Mouse (Mus musculus) heart, embryonic 14.5 days (tissue): ENCODE measurements around the gene Atp5g1. TPM values are rescaled to one million over a fixed set of nuclear protein-coding genes. Genes with fewer than 3 reads are reported as not detected.

Source experiments
- ATAC-seq: fragments of 200-750 bp; cut with Nextera tagmentation; 2 replicates; pipeline ENCODE4 v1.8.0; 2017; ENCODE audit warnings: low read depth, moderate TSS enrichment; ENCODE audit not compliant: insufficient number of reproducible peaks, insufficient read depth, low FRiP score
- H3K27ac ChIP-seq, 2 experiments: fragments of 200-500 bp in 1 of 2; fragments of 300-500 bp in 1 of 2; sonication (generic) in 1 of 2; replicated peaks in 1 of 2; 2 replicates each; pipeline ENCODE4 v1.5.1; 2012 to 2014; ENCODE audit warnings: low read depth in 2 of 2, low read length in 2 of 2, control low read depth in 1 of 2, mild to moderate bottlenecking in 1 of 2, mixed read lengths in 1 of 2; ENCODE audit not compliant: control insufficient read depth in 1 of 2, insufficient read depth in 1 of 2
- H3K27me3 ChIP-seq: fragments of 300-500 bp; sonication (generic); 2 replicates; pipeline ENCODE4 v1.6.1; 2014; ENCODE audit warnings: mild to moderate bottlenecking, low read length, control low read depth; ENCODE audit not compliant: control insufficient read depth, insufficient read depth
- H3K36me3 ChIP-seq: fragments of 300-500 bp; sonication (generic); 2 replicates; pipeline ENCODE4 v1.6.1; 2014; ENCODE audit warnings: mild to moderate bottlenecking, control low read depth, low read length, mixed read lengths; ENCODE audit not compliant: control insufficient read depth, insufficient read depth
- H3K4me1 ChIP-seq, 2 experiments: fragments of 200-500 bp in 1 of 2; fragments of 300-500 bp in 1 of 2; sonication (generic) in 1 of 2; 2 replicates each; pipeline ENCODE4 v1.6.1; 2012 to 2014; ENCODE audit warnings: low read length in 2 of 2, control low read depth in 1 of 2, mixed read lengths in 1 of 2; ENCODE audit not compliant: control insufficient read depth in 2 of 2, insufficient read depth in 2 of 2
- H3K4me2 ChIP-seq: fragments of 300-500 bp; sonication (generic); 2 replicates; pipeline ENCODE4 v1.6.1; 2014; ENCODE audit warnings: mild to moderate bottlenecking, low read length
- H3K4me3 ChIP-seq, 2 experiments: fragments of 200-500 bp in 1 of 2; fragments of 300-500 bp in 1 of 2; sonication (generic) in 1 of 2; 2 replicates each; pipeline ENCODE4 v1.5.1; 2012 to 2014; ENCODE audit warnings: low read length in 2 of 2, mild to moderate bottlenecking in 2 of 2, control low read depth in 1 of 2, low read depth in 1 of 2, moderate library complexity in 1 of 2; ENCODE audit not compliant: control insufficient read depth in 1 of 2, insufficient read depth in 1 of 2
- H3K9ac ChIP-seq: fragments of 300-500 bp; sonication (generic); 2 replicates; pipeline ENCODE4 v1.6.1; 2014; ENCODE audit warnings: mild to moderate bottlenecking, low read length
- H3K9me3 ChIP-seq: fragments of 300-500 bp; sonication (generic); 2 replicates; pipeline ENCODE4 v1.6.1; 2016; ENCODE audit warnings: low read length, control low read depth; ENCODE audit not compliant: control insufficient read depth
- WGBS: fragments of 180-500 bp; shearing (Covaris S2); extraction: QIAGEN DNeasy Blood & Tissue Kit; methylation state at CpG from one replicate; pipeline ENCODE4 v1.1.7; 2014; 5-methylcytosine and 5-hydroxymethylcytosine counted together
- polyA plus RNA-seq: library from polyadenylated mRNA; unstranded; fragments of >200 nt; fragmentation: Nextera tagmentation; extraction: Ambion mirVana; gene quantifications from 2 replicates; pipeline ENCODE4 v1.2.1, GENCODE M21; 2014

The Atp5g1 gene
- polyA plus RNA-seq, 1 experiment from 2014 or later: 2,507 TPM

- Histone ChIP-seq H3K4me2 (no peak overlapping the region), H3K36me3 (peaks cover 39% of the 10 kb centered on the region), H3K27ac (no peak overlapping the region), H3K27me3 (no peaks in the 10 kb centered on the region), H3K4me3 (no peak overlapping the region), H3K9ac (no peak overlapping the region), H3K4me1 (peaks cover 3 to 20% of the 10 kb centered on the region in 2 experiments; a peak in 3 of 4 replicates), H3K9me3 (no peaks in the 10 kb centered on the region)
- ATAC-seq: no peak
- WGBS: 80% methylated on average over 7 of the region's 7 CpGs
These were observed 5.1 kb downstream of the Atp5g1 start for GRCm38 (mm10) chr11:96070353-96070752.

GRCm38 (mm10) chr11:96068231-96068630 lies 7.2 kb downstream of the Atp5g1 start:
- H3K4me2 ChIP-seq: no peak overlapping the region
- H3K4me3 ChIP-seq: no peak overlapping the region
- H3K4me1 ChIP-seq: peaks cover 3 to 22% of the 10 kb centered on the region in 2 experiments
- H3K27ac ChIP-seq: no peak overlapping the region
- WGBS: 68% methylated on average over 5 of the region's 5 CpGs
- peaks cover 29% of the 10 kb centered on the region for H3K36me3 ChIP-seq
- no peaks in the 10 kb centered on the region for H3K9me3 ChIP-seq
- no peak for ATAC-seq
- H3K9ac ChIP-seq: no peak overlapping the region
- no peaks in the 10 kb centered on the region for H3K27me3 ChIP-seq

- peaks cover 3 to 19% of the 10 kb centered on the region in 2 experiments for H3K4me1 ChIP-seq
- peaks cover 33% of the 10 kb centered on the region for H3K36me3 ChIP-seq
- peak within 1 kb of the TSS; percentile 86 for H3K27ac ChIP-seq
- H3K4me3 ChIP-seq: peak within 1 kb of the TSS; percentile 91 to 92
- peak; percentile 99 for ATAC-seq
- H3K4me2 ChIP-seq: peak within 1 kb of the TSS; percentile 71
- H3K27me3 ChIP-seq: no peaks in the 10 kb centered on the region
- no peaks in the 10 kb centered on the region for H3K9me3 ChIP-seq
- H3K9ac ChIP-seq: peak within 1 kb of the TSS; percentile 98
- WGBS: 3% methylated on average over 49 of the region's 50 CpGs
These were observed 10.1 kb downstream of the Atp5g1 start, which contains the start of gene Ube2z for GRCm38 (mm10) chr11:96065215-96065911. Gene Ube2z, minus strand, starts transcription at chr11:96065388.

- peak; percentile 48 for ATAC-seq
- peaks cover 3 to 19% of the 10 kb centered on the region in 2 experiments for H3K4me1 ChIP-seq
- peaks cover 33% of the 10 kb centered on the region for H3K36me3 ChIP-seq
- H3K4me2 ChIP-seq: peak overlapping the region; percentile 71
- H3K27ac ChIP-seq: peak overlapping the region; percentile 75 to 86
- no peaks in the 10 kb centered on the region for H3K27me3 ChIP-seq
- peak overlapping the region; percentile 98 for H3K9ac ChIP-seq
- WGBS: under 1% methylated on average over 25 of the region's 64 CpGs
- no peaks in the 10 kb centered on the region for H3K9me3 ChIP-seq
- peak overlapping the region; percentile 91 to 92 for H3K4me3 ChIP-seq
These were observed 10.8 kb downstream of the Atp5g1 start for GRCm38 (mm10) chr11:96064521-96065214.

GRCm38 (mm10) chr11:96058309-96058708 lies 17.2 kb downstream of the Atp5g1 start:
- H3K27ac ChIP-seq: no peak overlapping the region
- no peak overlapping the region for H3K4me3 ChIP-seq
- 83% methylated on average over 4 of the region's 4 CpGs for WGBS
- no peaks in the 10 kb centered on the region for H3K27me3 ChIP-seq
- no peak overlapping the region for H3K4me2 ChIP-seq
- peaks cover 91% of the 10 kb centered on the region for H3K36me3 ChIP-seq
- no peak overlapping the region for H3K9ac ChIP-seq
- H3K9me3 ChIP-seq: no peaks in the 10 kb centered on the region
- H3K4me1 ChIP-seq: peaks cover 0 to 4% of the 10 kb centered on the region in 2 experiments; a peak in 1 of 4 replicates
- ATAC-seq: no peak

- no peak overlapping the region for H3K4me3 ChIP-seq
- peaks cover 95% of the 10 kb centered on the region for H3K36me3 ChIP-seq
- no peaks in the 10 kb centered on the region for H3K27me3 ChIP-seq
- no peaks in the 10 kb centered on the region for H3K9me3 ChIP-seq
- whole genome bisulfite sequencing: 87% methylated on average over 3 of the region's 3 CpGs
- H3K4me2 ChIP-seq: no peak overlapping the region
- H3K4me1 ChIP-seq: no peaks in the 10 kb centered on the region
- ATAC-seq: no peak
- H3K9ac ChIP-seq: no peak overlapping the region
- H3K27ac ChIP-seq: no peak overlapping the region
These were observed 24.6 kb downstream of the Atp5g1 start for GRCm38 (mm10) chr11:96050854-96051253.

- Histone ChIP-seq H3K27ac (no peak overlapping the region), H3K4me3 (no peak overlapping the region), H3K36me3 (peaks cover 94% of the 10 kb centered on the region), H3K27me3 (no peaks in the 10 kb centered on the region), H3K4me1 (no peaks in the 10 kb centered on the region), H3K9ac (no peak overlapping the region), H3K9me3 (no peaks in the 10 kb centered on the region), H3K4me2 (no peak overlapping the region)
- no peak for ATAC-seq
- 84% methylated on average over 4 of the region's 4 CpGs for WGBS
These were observed 25.5 kb downstream of the Atp5g1 start for GRCm38 (mm10) chr11:96049939-96050338.
